ENCODE assay signal across 18 mouse cellular contexts in the genomic region with DNA sequence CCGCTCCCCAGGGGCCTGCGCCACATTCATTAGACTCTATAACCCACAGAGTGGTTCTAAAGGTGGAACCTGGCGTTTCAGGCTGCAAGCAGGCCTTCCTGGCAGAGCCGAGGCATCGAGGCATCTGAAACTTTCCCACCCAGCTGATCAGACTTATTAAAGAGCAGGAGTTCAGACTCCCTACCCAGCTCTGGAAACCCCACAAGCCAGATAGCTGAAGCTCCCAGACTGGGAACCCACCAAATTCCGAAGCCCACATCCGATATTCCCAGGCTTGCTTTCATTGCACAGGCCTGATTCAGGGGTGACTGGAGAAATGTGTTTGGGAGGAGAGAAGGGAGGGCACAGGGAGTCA. TPM values are rescaled to one million over a fixed set of nuclear protein-coding genes. Genes with fewer than 3 reads are reported as not detected.
"Had no signal": no experiment of that assay in that cellular context is flagged by ENCODE, and none has a peak within 500 bp of the region (broad histone marks: within the 10 kb centered on the region; RNA-seq: fewer than 3 reads in every experiment).

No protein-coding gene starts in this region.

- ATAC-seq: liver, postnatal 0 days; lung, postnatal 0 days had no signal

- H3K4me3 ChIP-seq: limb, embryonic 12.5 days; limb, embryonic 15.5 days; neural tube, embryonic 12.5 days; neural tube, embryonic 15.5 days; stomach, embryonic 15.5 days had no signal

- H3K36me3 ChIP-seq: limb, embryonic 12.5 days; limb, embryonic 15.5 days; neural tube, embryonic 12.5 days; neural tube, embryonic 15.5 days; stomach, embryonic 15.5 days had no signal

- H3K9me3 ChIP-seq: limb, embryonic 12.5 days; limb, embryonic 15.5 days; neural tube, embryonic 12.5 days; neural tube, embryonic 15.5 days; stomach, embryonic 15.5 days had no signal

- H3K4me2 ChIP-seq: limb, embryonic 12.5 days; limb, embryonic 15.5 days; liver, embryonic 11.5 days; lung, embryonic 14.5 days; neural tube, embryonic 12.5 days; neural tube, embryonic 15.5 days; stomach, embryonic 15.5 days had no signal

- DNase-seq: kidney, adult 9 months; kidney, postnatal 14 days; left cerebral cortex, postnatal 4 days; liver, postnatal 0 days; lung, embryonic 14.5 days; retina, postnatal 1 day; right cerebral cortex, postnatal 25 days; spleen, adult 18-20 months; thymus, postnatal 25 days had no signal

- H3K27ac ChIP-seq: limb, embryonic 12.5 days; limb, embryonic 15.5 days; liver, embryonic 14.5 days; macrophage; neural tube, embryonic 12.5 days; neural tube, embryonic 15.5 days; stomach, embryonic 15.5 days had no signal

- H3K9ac ChIP-seq: limb, embryonic 12.5 days; limb, embryonic 15.5 days; liver, embryonic 14.5 days; liver, postnatal 0 days; lung, embryonic 14.5 days; neural tube, embryonic 12.5 days; neural tube, embryonic 15.5 days; stomach, embryonic 15.5 days had no signal

RNA-seq across cellular contexts. Expression of gene Grm4, which starts 13.6 kb away (rescaled TPM):
- polyA plus RNA-seq: liver, postnatal 0 days; lung, postnatal 0 days; macrophage had no signal
